Mouse (Mus musculus) hindbrain, postnatal 0 days (tissue): ENCODE measurements at regions not wholly inside any gene's neighbourhood (a gene's known extent, or its start where the extent isn't known, plus 50 kb on each side); places are given as distances from the start of the nearest gene placed in this dataset.

ENCODE experiments used
- ATAC-seq: fragments of 200-750 bp; cut with Nextera tagmentation; 2 replicates; pipeline ENCODE4 v1.8.0; 2017; ENCODE audit warnings: mild to moderate bottlenecking, moderate TSS enrichment, moderate library complexity
- DNase-seq: peaks from one replicate; pipeline ENCODE4 v3.0.0-alpha.2; 2015; ENCODE audit warnings: low spot score
- H3K27ac ChIP-seq: fragments of 300-500 bp; sonication (generic); 2 replicates; pipeline ENCODE4 v1.5.1; 2014; ENCODE audit warnings: mild to moderate bottlenecking
- H3K27me3 ChIP-seq: fragments of 300-500 bp; sonication (generic); 2 replicates; pipeline ENCODE4 v1.6.1; 2014; ENCODE audit warnings: low read length, mixed read lengths; ENCODE audit not compliant: insufficient read depth
- H3K36me3 ChIP-seq: fragments of 300-500 bp; sonication (generic); 2 replicates; pipeline ENCODE4 v1.6.1; 2014; ENCODE audit warnings: low read length, mixed read lengths; ENCODE audit not compliant: insufficient read depth
- H3K4me1 ChIP-seq: fragments of 300-500 bp; sonication (generic); 2 replicates; pipeline ENCODE4 v1.6.1; 2014; ENCODE audit warnings: antibody characterized with exemption, low read length, mixed read lengths; ENCODE audit not compliant: insufficient read depth
- H3K4me2 ChIP-seq: fragments of 300-500 bp; sonication (generic); 2 replicates; pipeline ENCODE4 v1.6.1; 2014; ENCODE audit warnings: low read depth, mild to moderate bottlenecking, low read length, moderate library complexity, mixed read lengths
- H3K4me3 ChIP-seq: fragments of 300-500 bp; sonication (generic); 2 replicates; pipeline ENCODE4 v1.5.1; 2014; ENCODE audit warnings: low read length
- H3K9ac ChIP-seq: fragments of 300-500 bp; sonication (generic); replicated peaks from 2 replicates; pipeline ENCODE4 v1.6.1; 2014; ENCODE audit warnings: mild to moderate bottlenecking, low read length, moderate library complexity, mixed read lengths
- H3K9me3 ChIP-seq: fragments of 300-500 bp; sonication (generic); 2 replicates; pipeline ENCODE4 v1.6.1; 2016; ENCODE audit warnings: low read length, mixed read lengths
- CTCF ChIP-seq: IDR thresholded peaks from 2 replicates; pipeline ENCODE4 v1.5.1; 2016; ENCODE audit warnings: antibody characterized with exemption, control low read depth, low read depth
- WGBS: fragments of 180-500 bp; shearing (Covaris S2); extraction: QIAGEN DNeasy Blood & Tissue Kit; methylation state at CpG from one replicate; pipeline ENCODE4 v1.1.7; 2014; 5-methylcytosine and 5-hydroxymethylcytosine counted together

DNA sequence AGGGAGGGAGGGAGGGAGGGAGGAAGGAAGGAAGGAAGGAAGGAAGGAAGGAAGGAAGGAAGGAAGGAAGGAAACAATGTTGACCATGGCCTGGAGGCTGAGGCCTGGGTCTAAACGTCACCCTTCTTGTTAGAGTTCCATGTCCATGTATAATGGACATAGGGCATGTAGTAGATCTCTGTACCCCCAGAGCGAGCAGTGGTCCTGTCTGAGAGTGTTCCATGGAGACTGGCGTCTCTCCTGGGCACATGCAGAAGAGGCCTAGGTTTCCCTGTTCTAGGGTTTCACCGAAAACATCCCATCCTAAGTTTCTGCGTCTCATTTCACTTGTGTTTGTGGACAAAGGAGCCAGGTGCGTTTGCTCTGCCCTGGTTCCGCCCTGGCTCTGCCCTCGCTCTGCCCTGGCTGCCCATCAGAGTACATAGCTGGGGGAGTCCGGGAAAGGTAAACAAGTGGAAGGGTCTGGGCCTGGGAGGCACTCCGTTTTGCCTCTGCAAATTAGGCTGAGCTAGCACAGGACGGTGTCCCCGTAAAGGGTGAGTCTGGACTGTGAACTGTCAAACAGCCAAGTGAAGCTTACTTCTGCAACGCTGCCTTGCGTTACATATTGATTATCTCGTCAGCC, 66.5 kb downstream of the Foxd1 start:
- TF ChIP-seq CTCF, result no peak
- 84% methylated on average over 15 of the region's 15 CpGs for WGBS
- H3K27ac ChIP-seq, result no peak overlapping the region
- H3K9ac ChIP-seq, result no peak overlapping the region
- no peak overlapping the region for H3K4me3 ChIP-seq
- DNase-seq (no peak), ATAC-seq (no peak)
- H3K36me3 ChIP-seq, result no peaks in the 10 kb centered on the region
- no peak overlapping the region for H3K4me2 ChIP-seq
- H3K9me3 ChIP-seq, result no peaks in the 10 kb centered on the region
- no peaks in the 10 kb centered on the region for H3K4me1 ChIP-seq
- H3K27me3 ChIP-seq, result no peaks in the 10 kb centered on the region

DNA sequence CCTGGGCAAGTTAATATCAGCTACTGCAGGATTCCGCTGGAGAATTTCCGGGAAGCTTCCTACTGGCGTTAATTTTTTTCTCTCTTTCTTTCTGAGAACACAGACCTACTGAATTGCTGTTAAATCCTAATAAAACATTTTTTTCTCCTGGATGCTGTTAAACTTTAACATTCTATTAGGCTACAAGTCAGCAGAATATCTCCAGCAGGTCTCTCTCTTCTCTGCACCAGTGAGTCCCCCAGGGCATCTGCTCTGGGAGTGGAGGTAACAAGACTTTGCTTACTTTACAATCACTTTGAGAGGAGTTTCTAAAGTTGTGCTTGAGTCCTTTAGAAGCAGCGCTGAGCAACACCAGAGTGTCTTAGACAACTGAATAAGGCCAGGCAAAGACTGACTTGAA, 63.7 kb downstream of the Foxd1 start:
- no peak for TF ChIP-seq CTCF
- Histone ChIP-seq H3K36me3 (no peaks in the 10 kb centered on the region), H3K4me2 (no peak overlapping the region), H3K27me3 (no peaks in the 10 kb centered on the region), H3K27ac (no peak overlapping the region), H3K9ac (no peak overlapping the region), H3K4me1 (no peaks in the 10 kb centered on the region), H3K9me3 (no peaks in the 10 kb centered on the region), H3K4me3 (no peak overlapping the region)
- DNase-seq (no peak), ATAC-seq (no peak)
- WGBS, result 92% methylated on average over 4 of the region's 4 CpGs

DNA sequence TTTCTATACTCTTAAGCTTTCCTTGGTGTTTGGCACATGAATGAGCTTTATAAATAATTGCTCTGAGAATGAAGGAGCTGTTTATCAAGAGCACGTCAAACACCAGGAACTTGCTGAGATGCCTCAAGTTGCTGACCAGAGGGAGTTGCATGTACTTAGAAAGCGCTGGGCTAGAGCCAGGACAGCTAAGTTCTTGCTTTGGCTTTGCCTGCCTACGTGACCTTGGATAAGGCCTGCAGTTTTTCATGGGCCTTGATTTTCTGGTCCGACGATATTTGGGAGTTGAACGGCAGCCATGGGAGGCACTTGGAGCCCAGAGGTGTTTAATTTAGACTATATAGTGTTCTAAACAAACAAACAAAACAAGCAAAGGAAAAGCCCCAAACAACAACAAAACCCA, 62.4 kb downstream of the Foxd1 start:
- Histone ChIP-seq H3K4me2 (no peak overlapping the region), H3K9me3 (no peaks in the 10 kb centered on the region), H3K27ac (no peak overlapping the region), H3K27me3 (no peaks in the 10 kb centered on the region), H3K4me1 (no peaks in the 10 kb centered on the region), H3K36me3 (no peaks in the 10 kb centered on the region), H3K4me3 (no peak overlapping the region), H3K9ac (no peak overlapping the region)
- DNase-seq (no peak), ATAC-seq (no peak)
- WGBS, result 76% methylated on average over 6 of the region's 6 CpGs
- no peak for TF ChIP-seq CTCF

DNA sequence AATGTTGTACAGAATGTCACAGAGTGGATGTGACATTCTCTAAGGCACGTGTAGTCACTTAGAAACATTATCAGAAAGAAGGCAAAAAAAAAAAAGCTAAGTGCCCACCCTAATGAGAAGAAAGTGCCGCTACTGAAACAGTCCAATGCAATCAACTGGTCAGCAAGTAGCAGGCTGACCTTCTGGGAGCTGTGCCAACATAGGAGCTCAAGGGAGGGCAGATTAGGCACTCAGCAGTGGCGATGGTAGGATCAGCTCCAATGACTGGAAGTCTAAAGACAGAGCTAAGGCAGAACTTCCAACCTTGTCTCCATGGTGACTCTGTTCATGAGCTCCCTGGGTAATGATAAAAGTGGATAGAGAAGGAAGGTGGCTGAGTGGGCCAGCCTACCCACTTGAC, 60.8 kb downstream of the Foxd1 start:
- Histone ChIP-seq H3K4me2 (no peak overlapping the region), H3K4me3 (no peak overlapping the region), H3K27me3 (no peaks in the 10 kb centered on the region), H3K9ac (no peak overlapping the region), H3K9me3 (no peaks in the 10 kb centered on the region), H3K4me1 (no peaks in the 10 kb centered on the region), H3K36me3 (no peaks in the 10 kb centered on the region), H3K27ac (no peak overlapping the region)
- ATAC-seq, result no peak
- DNase-seq, result peak; percentile 48
- TF ChIP-seq CTCF, result no peak
- 44% methylated on average over 3 of the region's 3 CpGs for whole genome bisulfite sequencing

DNA sequence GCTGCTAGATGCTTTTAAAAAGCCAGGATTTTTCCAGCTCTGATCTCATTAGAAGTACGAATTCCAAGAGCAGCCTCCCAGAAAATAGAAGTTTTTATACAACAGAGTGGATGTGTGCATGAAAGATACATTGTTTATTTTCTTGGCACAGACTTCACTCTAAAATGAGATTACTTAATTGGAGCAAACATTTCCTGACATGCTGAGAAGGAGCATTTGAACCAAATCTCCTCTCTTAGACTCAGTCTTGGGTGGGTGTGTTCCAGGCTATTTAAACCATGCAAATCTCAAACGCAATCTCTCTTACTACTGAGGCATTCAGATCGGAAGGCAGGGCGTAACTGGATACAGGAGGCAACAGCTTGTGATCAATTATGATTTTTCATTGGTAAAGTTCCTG, 59.2 kb downstream of the Foxd1 start:
- Histone ChIP-seq H3K27me3 (no peaks in the 10 kb centered on the region), H3K9ac (no peak overlapping the region), H3K4me1 (no peaks in the 10 kb centered on the region), H3K27ac (no peak overlapping the region), H3K9me3 (no peaks in the 10 kb centered on the region), H3K36me3 (no peaks in the 10 kb centered on the region), H3K4me3 (no peak overlapping the region), H3K4me2 (no peak overlapping the region)
- no peak for DNase-seq
- 53% methylated on average over 4 of the region's 4 CpGs for whole genome bisulfite sequencing
- no peak for TF ChIP-seq CTCF
- ATAC-seq, result no peak
